Mouse (Mus musculus): ENCODE results near the gene Trmo. TPM values are rescaled to one million over a fixed set of nuclear protein-coding genes. Genes with fewer than 3 reads are reported as not detected.
A peak's percentile ranks its signal among the peaks of the same experiment; 100 is the strongest.

Gene Trmo
- polyA plus RNA-seq, 1 experiment from 2014 or later: 7.5 TPM

DNA sequence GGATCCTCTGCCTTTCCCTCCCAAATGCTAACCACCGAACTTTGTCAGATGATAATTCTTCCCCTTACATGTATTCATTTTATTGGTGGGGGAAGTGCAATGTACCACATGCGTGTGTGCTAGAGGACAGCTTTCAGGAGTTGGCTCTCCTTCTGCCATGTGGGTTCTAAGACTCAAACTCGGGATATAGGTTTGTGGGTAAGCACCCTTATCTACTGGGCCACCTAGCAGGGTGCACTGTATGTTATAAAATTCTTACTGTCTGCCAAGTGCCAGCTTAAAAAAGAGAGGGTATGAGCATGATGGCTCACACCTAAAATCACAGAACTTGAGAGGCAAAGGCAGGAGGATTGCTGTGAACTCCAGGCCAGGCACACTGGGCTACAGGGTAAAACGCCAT, 9.6 kb upstream of the Trmo start:
- H3K4me2 ChIP-seq (replicated peaks; ENCODE audit: low read depth): no peak overlapping the region
- DNase-seq (ENCODE audit: low spot score) (no peak), ATAC-seq (ENCODE audit: low FRiP score, low TSS enrichment) (no peak)
- no peaks in the 10 kb centered on the region for H3K9me3 ChIP-seq (ENCODE audit: control insufficient read depth, low read length)
- H3K27me3 ChIP-seq (ENCODE audit: control insufficient read depth, insufficient read depth, low read length): no peaks in the 10 kb centered on the region
- no peak overlapping the region for H3K9ac ChIP-seq (ENCODE audit: low read length)
- no peaks in the 10 kb centered on the region for H3K36me3 ChIP-seq (ENCODE audit: control insufficient read depth, insufficient read depth, low read length)
- no peak overlapping the region for H3K27ac ChIP-seq (replicated peaks)
- no peaks in the 10 kb centered on the region for H3K4me1 ChIP-seq (replicated peaks; ENCODE audit: control insufficient read depth, insufficient read depth)
- WGBS: 86% methylated on average over 4 of the region's 4 CpGs
- H3K4me3 ChIP-seq (ENCODE audit: low read depth, low read length): no peak overlapping the region
- TF ChIP-seq CTCF (IDR thresholded peaks at IDR 0.05; ENCODE audit: low read depth) (no peak), EP300 (optimal IDR thresholded peaks at IDR 0.05) (no peak)

GRCm38 (mm10) chr4:46395736-46396135, 6.5 kb upstream of the Trmo start:
- Histone ChIP-seq H3K4me1 (replicated peaks; ENCODE audit: control insufficient read depth, insufficient read depth) (no peaks in the 10 kb centered on the region), H3K4me3 (ENCODE audit: low read depth, low read length) (no peak overlapping the region), H3K36me3 (ENCODE audit: control insufficient read depth, insufficient read depth, low read length) (no peaks in the 10 kb centered on the region), H3K27ac (replicated peaks) (0 out of 2 replicates have a peak overlapping the region, but pooled peaks have one; percentile 14), H3K4me2 (replicated peaks; ENCODE audit: low read depth) (no peak overlapping the region), H3K9ac (ENCODE audit: low read length) (no peak overlapping the region), H3K27me3 (ENCODE audit: control insufficient read depth, insufficient read depth, low read length) (no peaks in the 10 kb centered on the region), H3K9me3 (ENCODE audit: control insufficient read depth, low read length) (no peaks in the 10 kb centered on the region)
- ATAC-seq (ENCODE audit: low FRiP score, low TSS enrichment) (peak; percentile 51; the same call in 1 of the 2 replicates), DNase-seq (ENCODE audit: low spot score) (peak; percentile 26)
- TF ChIP-seq EP300 (optimal IDR thresholded peaks at IDR 0.05) (no peak), CTCF (IDR thresholded peaks at IDR 0.05; ENCODE audit: low read depth) (no peak)
- 19% methylated on average over 5 of the region's 5 CpGs for WGBS

DNA sequence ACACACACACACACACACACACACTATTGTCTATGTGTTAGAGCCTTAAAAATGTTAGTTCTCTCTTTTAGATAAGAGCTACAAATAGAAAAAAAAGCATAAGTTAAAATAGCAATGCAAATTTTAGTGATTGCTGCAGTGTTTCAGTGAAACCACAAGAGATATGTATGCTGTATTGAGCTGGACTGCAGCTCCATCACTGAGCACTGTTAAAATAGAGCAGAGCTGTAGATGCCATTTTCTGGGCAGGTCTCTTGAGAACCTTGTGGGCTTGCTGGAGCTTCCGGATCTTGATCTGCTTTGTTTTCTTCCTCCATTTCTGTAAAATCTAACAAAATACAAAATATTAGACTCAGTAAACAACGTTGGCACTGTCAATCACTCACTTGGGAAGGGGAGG, 5.2 kb upstream of the Trmo start:
- TF ChIP-seq EP300 (optimal IDR thresholded peaks at IDR 0.05) (no peak), CTCF (IDR thresholded peaks at IDR 0.05; ENCODE audit: low read depth) (no peak)
- ATAC-seq (ENCODE audit: low FRiP score, low TSS enrichment) (no peak), DNase-seq (ENCODE audit: low spot score) (no peak)
- 75% methylated on average over 2 of the region's 2 CpGs for WGBS
- Histone ChIP-seq H3K27ac (replicated peaks) (no peak overlapping the region), H3K9me3 (ENCODE audit: control insufficient read depth, low read length) (no peaks in the 10 kb centered on the region), H3K9ac (ENCODE audit: low read length) (no peak overlapping the region), H3K4me1 (replicated peaks; ENCODE audit: control insufficient read depth, insufficient read depth) (no peaks in the 10 kb centered on the region), H3K27me3 (ENCODE audit: control insufficient read depth, insufficient read depth, low read length) (no peaks in the 10 kb centered on the region), H3K4me2 (replicated peaks; ENCODE audit: low read depth) (no peak overlapping the region), H3K4me3 (ENCODE audit: low read depth, low read length) (no peak overlapping the region), H3K36me3 (ENCODE audit: control insufficient read depth, insufficient read depth, low read length) (no peaks in the 10 kb centered on the region)

DNA sequence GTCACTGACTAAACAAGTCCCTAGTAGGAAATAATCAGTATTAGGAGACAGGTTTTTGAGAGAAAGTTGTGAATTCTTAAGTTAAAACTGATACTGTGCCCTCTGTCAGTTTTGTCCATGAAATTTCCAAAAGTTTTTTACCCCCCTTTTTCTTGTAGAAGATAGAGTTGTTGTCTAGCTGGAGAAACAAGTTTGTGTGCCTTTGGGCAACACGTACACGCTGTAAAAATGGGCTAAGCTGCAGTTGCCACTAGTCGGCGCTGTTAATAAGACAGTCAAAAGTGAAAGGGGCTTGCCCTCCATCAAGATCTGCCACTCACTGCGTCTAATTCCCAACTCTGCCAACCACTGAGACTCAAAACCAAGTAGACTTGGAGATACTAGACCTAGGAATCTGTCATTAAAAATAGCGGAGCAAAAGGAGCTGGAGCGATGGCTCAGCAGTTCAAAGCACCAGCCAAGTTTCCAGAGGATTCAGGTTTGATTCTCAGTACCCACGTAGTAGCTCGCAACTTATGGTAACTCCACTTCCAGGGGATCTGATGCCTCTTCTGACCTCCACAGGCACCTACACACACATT, 1.2 kb upstream of the Trmo start:
- DNase-seq (ENCODE audit: low spot score) (peak; percentile 84), ATAC-seq (ENCODE audit: low FRiP score, low TSS enrichment) (no peak)
- TF ChIP-seq CTCF (IDR thresholded peaks at IDR 0.05; ENCODE audit: low read depth): peak; percentile 87
- peak; percentile 21 for TF ChIP-seq EP300 (optimal IDR thresholded peaks at IDR 0.05)
- no peak overlapping the region for H3K9ac ChIP-seq (ENCODE audit: low read length)
- no peaks in the 10 kb centered on the region for H3K27me3 ChIP-seq (ENCODE audit: control insufficient read depth, insufficient read depth, low read length)
- 24% methylated on average over 9 of the region's 9 CpGs for WGBS
- peak overlapping the region; percentile 71 for H3K4me3 ChIP-seq (ENCODE audit: low read depth, low read length)
- H3K4me2 ChIP-seq (replicated peaks; ENCODE audit: low read depth): peak overlapping the region; percentile 72
- no peaks in the 10 kb centered on the region for H3K9me3 ChIP-seq (ENCODE audit: control insufficient read depth, low read length)
- peaks cover 4% of the 10 kb centered on the region; the same call in 1 of the 2 replicates for H3K36me3 ChIP-seq (ENCODE audit: control insufficient read depth, insufficient read depth, low read length)
- H3K4me1 ChIP-seq (replicated peaks; ENCODE audit: control insufficient read depth, insufficient read depth): no peaks in the 10 kb centered on the region
- H3K27ac ChIP-seq (replicated peaks): no peak overlapping the region

GRCm38 (mm10) chr4:46389612-46390341, 540 bp upstream of the Trmo start:
- DNase-seq (ENCODE audit: low spot score): peak; percentile 50

DNA sequence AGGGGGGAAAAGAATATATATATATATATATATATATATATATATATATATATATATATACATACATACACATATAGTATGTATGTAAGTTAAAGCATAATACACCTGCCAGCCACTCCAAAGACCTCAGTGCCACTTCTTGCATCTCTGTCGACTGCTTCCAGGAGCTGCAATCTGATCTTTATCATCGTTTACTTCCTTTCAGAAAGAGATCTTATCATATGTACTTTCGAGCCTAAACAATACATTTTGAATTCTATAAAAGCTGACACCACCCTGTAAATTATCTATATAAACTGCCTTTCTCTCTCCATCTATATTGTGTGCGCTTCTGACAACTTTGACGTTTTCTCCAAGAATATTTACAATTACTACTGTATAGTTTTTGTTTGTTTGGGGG, 681 bp downstream of the Trmo start:
- H3K9me3 ChIP-seq (ENCODE audit: control insufficient read depth, low read length): no peaks in the 10 kb centered on the region
- DNase-seq (ENCODE audit: low spot score): no peak
- H3K27ac ChIP-seq (replicated peaks): peak overlapping the region; percentile 93

More at GRCm38 (mm10) chr4:46389612-46390341, 540 bp upstream of the Trmo start:
- peak overlapping the region; percentile 71 for H3K4me3 ChIP-seq (ENCODE audit: low read depth, low read length)
- peak overlapping the region; percentile 79 for H3K9ac ChIP-seq (ENCODE audit: low read length)
- no peaks in the 10 kb centered on the region for H3K27me3 ChIP-seq (ENCODE audit: control insufficient read depth, insufficient read depth, low read length)
- H3K4me2 ChIP-seq (replicated peaks; ENCODE audit: low read depth): peak overlapping the region; percentile 72
- no peaks in the 10 kb centered on the region for H3K9me3 ChIP-seq (ENCODE audit: control insufficient read depth, low read length)
- no peak for ATAC-seq (ENCODE audit: low FRiP score, low TSS enrichment)
- no peak for TF ChIP-seq EP300 (optimal IDR thresholded peaks at IDR 0.05)
- TF ChIP-seq CTCF (IDR thresholded peaks at IDR 0.05; ENCODE audit: low read depth): peak; percentile 29; the same call in 1 of the 2 replicates
- H3K4me1 ChIP-seq (replicated peaks; ENCODE audit: control insufficient read depth, insufficient read depth): no peaks in the 10 kb centered on the region
- WGBS: 2% methylated on average over 24 of the region's 24 CpGs
- peak overlapping the region; percentile 93 for H3K27ac ChIP-seq (replicated peaks)
- peaks cover 4% of the 10 kb centered on the region; the same call in 1 of the 2 replicates for H3K36me3 ChIP-seq (ENCODE audit: control insufficient read depth, insufficient read depth, low read length)

More for the DNA sequence above, 681 bp downstream of the Trmo start:
- peak overlapping the region; percentile 72 for H3K4me2 ChIP-seq (replicated peaks; ENCODE audit: low read depth)
- ATAC-seq (ENCODE audit: low FRiP score, low TSS enrichment): no peak
- no peaks in the 10 kb centered on the region for H3K27me3 ChIP-seq (ENCODE audit: control insufficient read depth, insufficient read depth, low read length)
- no peak for TF ChIP-seq CTCF (IDR thresholded peaks at IDR 0.05; ENCODE audit: low read depth)
- no peak for TF ChIP-seq EP300 (optimal IDR thresholded peaks at IDR 0.05)
- 12% methylated on average over 5 of the region's 5 CpGs for WGBS
- peak overlapping the region; percentile 71 for H3K4me3 ChIP-seq (ENCODE audit: low read depth, low read length)
- H3K36me3 ChIP-seq (ENCODE audit: control insufficient read depth, insufficient read depth, low read length): peaks cover 4% of the 10 kb centered on the region; the same call in 1 of the 2 replicates
- peak overlapping the region; percentile 79 for H3K9ac ChIP-seq (ENCODE audit: low read length)
- no peaks in the 10 kb centered on the region for H3K4me1 ChIP-seq (replicated peaks; ENCODE audit: control insufficient read depth, insufficient read depth)
